Mouse (Mus musculus) ES-E14 (cell line): ENCODE data around the gene Fndc3b.

Source experiments
- CHD2 ChIP-seq: IDR thresholded peaks from 2 replicates; pipeline ENCODE4 v1.6.1; 2014; ENCODE audit warnings: mild to moderate bottlenecking, low read depth, low read length, inconsistent platforms
- HCFC1 ChIP-seq: IDR thresholded peaks from 2 replicates; pipeline ENCODE4 v1.6.1; 2012; ENCODE audit warnings: low read length, inconsistent platforms, borderline replicate concordance; ENCODE audit not compliant: insufficient read depth
- MAFK ChIP-seq: IDR thresholded peaks from 2 replicates; pipeline ENCODE4 v1.6.1; 2014; ENCODE audit warnings: mild to moderate bottlenecking, low read depth, low read length, inconsistent platforms; ENCODE audit not compliant: insufficient read depth
- ZC3H11A ChIP-seq: IDR thresholded peaks from 2 replicates; pipeline ENCODE4 v1.6.1; 2012; ENCODE audit warnings: low read depth, mild to moderate bottlenecking, inconsistent platforms, low read length, borderline replicate concordance
- ZNF384 ChIP-seq: IDR thresholded peaks from 2 replicates; pipeline ENCODE4 v1.6.1; 2012; ENCODE audit warnings: low read depth, low read length, inconsistent platforms

GRCm38 (mm10) chr3:27490891-27491290 lies 220.2 kb downstream of the Fndc3b start:
- TF ChIP-seq HCFC1 (no peak), ZC3H11A (no peak), ZNF384 (no peak), MAFK (no peak), CHD2 (no peak)
